8 mouse cellular contexts compared by ENCODE assay signal in the genomic region with DNA sequence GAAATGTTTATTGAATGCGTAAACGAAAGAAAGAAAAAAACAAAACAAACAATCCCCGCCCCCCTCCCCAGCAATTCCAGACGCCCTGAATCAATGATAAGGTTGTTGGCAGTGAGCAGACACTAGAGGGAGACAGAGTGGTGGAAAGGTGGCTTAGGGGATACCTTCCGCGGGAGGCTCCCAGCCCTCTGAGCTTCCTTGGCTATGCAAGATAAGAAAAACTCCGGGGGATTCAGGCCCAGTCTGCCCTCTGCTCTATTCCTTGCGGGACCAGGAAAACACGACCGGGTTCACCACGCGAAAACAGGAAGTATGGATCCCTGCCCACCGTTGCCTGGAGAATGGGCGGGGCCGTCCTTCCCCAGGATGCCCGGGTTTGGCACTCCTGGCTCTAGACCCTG. TPM values are rescaled to one million over a fixed set of nuclear protein-coding genes. Genes with fewer than 3 reads are reported as not detected.
A peak's percentile ranks its signal among the peaks of the same experiment; 100 is the strongest.
DNase-seq lines count a peak whose midpoint lies in the region; ATAC-seq and TF ChIP-seq lines count a peak whose summit lies in the region.

No protein-coding gene starts in this region.

- under 1% methylated on average over 16 of the region's 16 CpGs for WGBS in intestine, postnatal 0 days
- under 1% methylated on average over 16 of the region's 16 CpGs for WGBS in lung, adult 2 months
- 1% methylated on average over 16 of the region's 16 CpGs for WGBS in olfactory bulb, adult 2 months

- H3K27ac ChIP-seq in ES-E14 (ENCODE audit: insufficient read depth, low read depth, low read length, poor library complexity, severe bottlenecking) = no peak overlapping the region
- H3K27ac ChIP-seq in intestine, postnatal 0 days (ENCODE audit: low read depth, low read length) = no peak overlapping the region
- H3K27ac ChIP-seq in olfactory bulb, adult 2 months (ENCODE audit: insufficient read depth, low read depth, low read length) = no peak overlapping the region

- peak overlapping the region; percentile 45 to 60 for H3K4me3 ChIP-seq in ES-E14 (ENCODE audit: insufficient read depth in 1 of 2, low read depth in 1 of 2, low read length in 2 of 2, poor library complexity in 1 of 2, severe bottlenecking in 1 of 2)
- H3K4me3 ChIP-seq in intestine, postnatal 0 days (ENCODE audit: low read depth, low read length) = peak overlapping the region; percentile 31
- H3K4me3 ChIP-seq in lung, adult 2 months (replicated peaks; ENCODE audit: extremely low read depth, low read depth, low read length) = peak overlapping the region; percentile 69
- H3K4me3 ChIP-seq in olfactory bulb, adult 2 months (ENCODE audit: insufficient read depth, low read depth, low read length) = peak overlapping the region; percentile 12

- TF ChIP-seq CTCF in intestine, postnatal 0 days (IDR thresholded peaks at IDR 0.05; ENCODE audit: low read depth) = peak; percentile 75
- TF ChIP-seq CTCF in lung, adult 2 months (IDR thresholded peaks at IDR 0.05; ENCODE audit: insufficient read depth, low read length) = peak; percentile 70
- peak; percentile 40; the same call in 1 of the 2 replicates for TF ChIP-seq CTCF in olfactory bulb, adult 2 months (IDR thresholded peaks at IDR 0.05; ENCODE audit: insufficient read depth, low read depth, low read length)

- no peaks in the 10 kb centered on the region for H3K36me3 ChIP-seq in ES-E14 (ENCODE audit: control insufficient read depth, insufficient read depth, low read length, poor library complexity, severe bottlenecking)
- no peaks in the 10 kb centered on the region for H3K36me3 ChIP-seq in intestine, postnatal 0 days (ENCODE audit: control insufficient read depth, insufficient read depth)

- in situ Hi-C loops in ES-E14 (cut with MboI; ENCODE audit: low sequenced_read_pairs in 2 of 2, unreplicated experiment in 2 of 2) = no loop called here

- H3K4me2 ChIP-seq in intestine, postnatal 0 days (replicated peaks; ENCODE audit: low read depth) = peak overlapping the region; percentile 63

- ATAC-seq in common myeloid progenitor, adult 5-6 weeks (replicated peaks; ENCODE audit: low read depth, poor library complexity, severe bottlenecking) = peak; percentile 50
- ATAC-seq in intestine, postnatal 0 days = no peak

- 0 out of 2 replicates have a peak, but pooled peaks cover 2% of the 10 kb centered on the region for H3K27me3 ChIP-seq in intestine, postnatal 0 days (replicated peaks; ENCODE audit: control insufficient read depth, insufficient read depth, low read length)

- H3K9ac ChIP-seq in ES-E14 (ENCODE audit: insufficient read depth, low read depth, low read length, poor library complexity, severe bottlenecking) = 0 out of 2 replicates have a peak overlapping the region, but pooled peaks have one; percentile 38
- H3K9ac ChIP-seq in intestine, postnatal 0 days (ENCODE audit: low read depth, low read length) = 0 out of 2 replicates have a peak overlapping the region, but pooled peaks have one; percentile 26

- peak; percentile 93 for DNase-seq in 3T3-L1 (ENCODE audit: low read depth, low spot score)
- peak; percentile 80 for DNase-seq in ES-E14 (ENCODE audit: low read depth, low spot score)
- DNase-seq in heart, adult 18-20 months = peak; percentile 84
- peak; percentile 65 for DNase-seq in lung, adult 2 months
- no peak for DNase-seq in spleen, postnatal 14 days (ENCODE audit: low spot score in 2 of 2)

- no peaks in the 10 kb centered on the region for H3K9me3 ChIP-seq in ES-E14 (ENCODE audit: control insufficient read depth, insufficient read depth, low read depth, low read length)
- H3K9me3 ChIP-seq in intestine, postnatal 0 days (ENCODE audit: control insufficient read depth) = no peaks in the 10 kb centered on the region

- peak; percentile 63; the same call in 1 of the 2 replicates for TF ChIP-seq POLR2A in lung, adult 2 months (IDR thresholded peaks at IDR 0.05; ENCODE audit: borderline replicate concordance, extremely low read depth, low read depth, low read length)
- TF ChIP-seq POLR2A in olfactory bulb, adult 2 months (IDR thresholded peaks at IDR 0.05; ENCODE audit: insufficient read depth, low read depth, low read length) = no peak

- peaks cover 2 to 19% of the 10 kb centered on the region in 2 experiments; a peak in 3 of 4 replicates for H3K4me1 ChIP-seq in ES-E14 (ENCODE audit: control insufficient read depth in 2 of 2, insufficient read depth in 2 of 2, low read length in 2 of 2, poor library complexity in 1 of 2)
- peaks cover 5% of the 10 kb centered on the region; the same call in 1 of the 2 replicates for H3K4me1 ChIP-seq in intestine, postnatal 0 days (replicated peaks; ENCODE audit: control insufficient read depth, insufficient read depth, low read length)
- H3K4me1 ChIP-seq in lung, adult 2 months (ENCODE audit: control insufficient read depth, insufficient read depth, low read length) = peaks cover 16% of the 10 kb centered on the region
- H3K4me1 ChIP-seq in olfactory bulb, adult 2 months (ENCODE audit: control insufficient read depth, insufficient read depth, low read length) = peaks cover 25% of the 10 kb centered on the region

TF ChIP-seq in ES-E14, 5 proteins besides CTCF, POLR2A, EP300 and RAD21:
- TF ChIP-seq ZNF384 (IDR thresholded peaks at IDR 0.05; ENCODE audit: low read depth, low read length) (no peak), ZC3H11A (IDR thresholded peaks at IDR 0.05; ENCODE audit: borderline replicate concordance, low read depth, low read length) (peak; percentile 1; the same call in 1 of the 2 replicates), CHD2 (IDR thresholded peaks at IDR 0.05; ENCODE audit: low read depth, low read length) (no peak)
TF ChIP-seq in ES-E14: peak in this region for 1.

RNA-seq across cellular contexts. Expression of gene Hspb1, which starts 9.9 kb away (rescaled TPM):
- 630 and 878 TPM in 2 replicates for total RNA-seq in ES-E14 (2012; rRNA removed)
- total RNA-seq in common myeloid progenitor, adult 5-6 weeks (2017) = 0.46 and 1.4 TPM in 2 replicates
- total RNA-seq in heart, adult 18-20 months (2021) = 100 to 1,000 TPM; 501 to 698 TPM
- 107 and 120 TPM in 2 replicates for polyA plus RNA-seq in intestine, postnatal 0 days (2015; fragmentation: Nextera tagmentation; extraction: Ambion mirVana)
- 541 and 589 TPM in 2 replicates for polyA plus RNA-seq in lung, adult 2 months (2012; rRNA removed)
- not detected in 2 replicates for polyA plus RNA-seq in olfactory bulb, adult 2 months (2012; ENCODE audit: insufficient read depth, insufficient read length, low replicate concordance, missing spikeins)

RNA-seq across cellular contexts. Expression of gene Ywhag, which starts 56.6 kb away (rescaled TPM):
- 109 and 176 TPM in 2 replicates for total RNA-seq in ES-E14 (2012; rRNA removed)
- total RNA-seq in common myeloid progenitor, adult 5-6 weeks (2017) = 79.8 and 122 TPM in 2 replicates
- total RNA-seq in heart, adult 18-20 months (2021) = 100 to 1,000 TPM; 285 to 287 TPM
- 57.1 and 61.8 TPM in 2 replicates for polyA plus RNA-seq in intestine, postnatal 0 days (2015; fragmentation: Nextera tagmentation; extraction: Ambion mirVana)
- 66.2 and 80.3 TPM in 2 replicates for polyA plus RNA-seq in lung, adult 2 months (2012; rRNA removed)
- polyA plus RNA-seq in olfactory bulb, adult 2 months (2012; ENCODE audit: insufficient read depth, insufficient read length, low replicate concordance, missing spikeins) = 235 and 282 TPM in 2 replicates

Comparison
In these comparisons a context has a peak if more than half of its experiments do, and no peak if none do; other contexts are left out.
1. DNase-seq: peak in 3T3-L1 (single experiment), ES-E14 (single experiment), heart, adult 18-20 months (2 of 2) and lung, adult 2 months (single experiment); none in spleen, postnatal 14 days (0 of 2).
2. H3K4me3 ChIP-seq: peak in every context shown above with its lines; median percentile 69 in lung, adult 2 months; 52 in ES-E14; 31 in intestine, postnatal 0 days; 12 in olfactory bulb, adult 2 months.
3. RNA of gene Hspb1, which starts 9.9 kb away (total RNA-seq): 630 to 878 TPM in ES-E14 and 501 to 698 TPM in heart, adult 18-20 months; 0.46 to 1.4 TPM in common myeloid progenitor, adult 5-6 weeks; every median in the first group is over 100 times any median in the second.
4. Peak in every context shown above with its lines, with median percentiles within 50 percentile points of each other: CTCF ChIP-seq.